8 mouse cellular contexts compared by ENCODE assay signal in the genomic region with DNA sequence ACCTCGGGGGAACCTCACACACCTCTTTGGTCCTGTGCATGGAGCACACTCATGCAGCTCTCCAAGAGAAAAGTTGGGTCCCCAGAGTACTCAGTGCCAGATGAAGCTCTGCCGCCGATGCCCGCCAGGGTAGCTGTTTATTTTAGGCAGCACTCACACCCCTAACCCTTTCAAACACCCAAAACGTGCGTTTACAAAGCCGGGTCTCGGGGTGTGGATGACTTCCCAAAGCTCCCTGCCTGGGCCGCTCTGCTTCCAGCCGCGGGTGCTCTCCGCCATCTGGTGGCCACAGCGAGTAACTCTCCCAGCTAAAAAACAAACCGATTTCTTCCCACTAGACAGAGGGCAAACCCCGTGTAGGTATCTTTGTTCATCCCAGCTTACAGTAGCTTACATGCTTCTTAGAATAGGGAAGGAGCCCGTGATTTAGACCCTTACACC. TPM values are rescaled to one million over a fixed set of nuclear protein-coding genes. Genes with fewer than 3 reads are reported as not detected.
DNase-seq lines count a peak whose midpoint lies in the region; ATAC-seq and TF ChIP-seq lines count a peak whose summit lies in the region.

No protein-coding gene starts in this region.

- TF ChIP-seq POLR2A in bone marrow, adult 2 months (IDR thresholded peaks at IDR 0.05; ENCODE audit: borderline replicate concordance, control insufficient read depth, low read depth, low read length), result no peak
- TF ChIP-seq POLR2A in embryonic fibroblast, embryonic 13.5 days (IDR thresholded peaks at IDR 0.05; ENCODE audit: low read depth, low read length), result no peak

- peak overlapping the region; percentile 86 for H3K4me2 ChIP-seq in heart, embryonic 15.5 days
- peak overlapping the region; percentile 54 for H3K4me2 ChIP-seq in kidney, postnatal 0 days (ENCODE audit: low read length)
- H3K4me2 ChIP-seq in liver, embryonic 14.5 days (ENCODE audit: low read depth), result peak overlapping the region; percentile 19; the same call in 1 of the 2 replicates

- H3K4me3 ChIP-seq in E14TG2a.4 (replicated peaks; ENCODE audit: low read length), result peak overlapping the region; percentile 70
- no peak overlapping the region for H3K4me3 ChIP-seq in bone marrow, adult 2 months (replicated peaks; ENCODE audit: control insufficient read depth, low read depth, low read length)
- no peak overlapping the region for H3K4me3 ChIP-seq in embryonic fibroblast, embryonic 13.5 days (ENCODE audit: insufficient read depth, low read length)
- H3K4me3 ChIP-seq in heart, embryonic 15.5 days, result peak overlapping the region; percentile 52
- H3K4me3 ChIP-seq in kidney, postnatal 0 days (replicated peaks; ENCODE audit: low read depth, low read length), result peak overlapping the region; percentile 32; the same call in 1 of the 2 replicates
- no peak overlapping the region for H3K4me3 ChIP-seq in liver, embryonic 14.5 days (ENCODE audit: insufficient read depth in 1 of 2, low read depth in 2 of 2, low read length in 2 of 2)

- H3K27me3 ChIP-seq in E14TG2a.4 (ENCODE audit: insufficient read depth, low read length), result peaks cover 61% of the 10 kb centered on the region
- H3K27me3 ChIP-seq in heart, embryonic 15.5 days, result peaks cover 45% of the 10 kb centered on the region
- peaks cover 32% of the 10 kb centered on the region for H3K27me3 ChIP-seq in kidney, postnatal 0 days (ENCODE audit: insufficient read depth, low read length)
- peaks cover 55% of the 10 kb centered on the region for H3K27me3 ChIP-seq in liver, embryonic 14.5 days (ENCODE audit: control insufficient read depth, insufficient read depth, low read length)

- peaks cover 38% of the 10 kb centered on the region for H3K4me1 ChIP-seq in E14TG2a.4 (replicated peaks; ENCODE audit: low read depth, low read length)
- H3K4me1 ChIP-seq in bone marrow, adult 2 months (ENCODE audit: control insufficient read depth, insufficient read depth, low read length), result no peaks in the 10 kb centered on the region
- H3K4me1 ChIP-seq in embryonic fibroblast, embryonic 13.5 days (ENCODE audit: control insufficient read depth, insufficient read depth, low read length), result no peaks in the 10 kb centered on the region
- peaks cover 26% of the 10 kb centered on the region for H3K4me1 ChIP-seq in heart, embryonic 15.5 days (replicated peaks)
- H3K4me1 ChIP-seq in kidney, postnatal 0 days (replicated peaks; ENCODE audit: insufficient read depth, low read length), result peaks cover 10% of the 10 kb centered on the region
- no peaks in the 10 kb centered on the region for H3K4me1 ChIP-seq in liver, embryonic 14.5 days (replicated peaks; ENCODE audit: control insufficient read depth in 2 of 2, insufficient read depth in 2 of 2, low read length in 1 of 2)

- 0 out of 2 replicates have a peak overlapping the region, but pooled peaks have one; percentile 32 for H3K9ac ChIP-seq in heart, embryonic 15.5 days
- H3K9ac ChIP-seq in kidney, postnatal 0 days (ENCODE audit: low read depth, low read length), result no peak overlapping the region
- H3K9ac ChIP-seq in liver, embryonic 14.5 days (replicated peaks), result no peak overlapping the region

- peak; percentile 58; the same call in 1 of the 2 replicates for ATAC-seq in heart, embryonic 15.5 days (replicated peaks; ENCODE audit: insufficient number of reproducible peaks, insufficient read depth, low FRiP score, low read depth)
- peak; percentile 60; the same call in 1 of the 2 replicates for ATAC-seq in kidney, postnatal 0 days (replicated peaks; ENCODE audit: low FRiP score, low read depth)
- peak; percentile 67 for ATAC-seq in liver, embryonic 14.5 days (ENCODE audit: insufficient read depth)

- no peak for TF ChIP-seq EP300 in liver, embryonic 14.5 days (IDR thresholded peaks at IDR 0.05; ENCODE audit: low read depth)

- peak; percentile 82 for TF ChIP-seq CTCF in E14TG2a.4 (conservative IDR thresholded peaks at IDR 0.05; ENCODE audit: low read length)
- peak; percentile 78 for TF ChIP-seq CTCF in bone marrow, adult 2 months (IDR thresholded peaks at IDR 0.05; ENCODE audit: control insufficient read depth, insufficient read depth, low read length)
- TF ChIP-seq CTCF in embryonic fibroblast, embryonic 13.5 days (IDR thresholded peaks at IDR 0.05; ENCODE audit: borderline replicate concordance, insufficient read depth, low read length), result peak; percentile 70
- peak; percentile 97 for TF ChIP-seq CTCF in kidney, postnatal 0 days (IDR thresholded peaks at IDR 0.05; ENCODE audit: low read depth)
- TF ChIP-seq CTCF in liver, embryonic 14.5 days (IDR thresholded peaks at IDR 0.05; ENCODE audit: low read depth), result peak; percentile 87

- peak; percentile 92 for DNase-seq in kidney, postnatal 0 days (ENCODE audit: low spot score)
- no peak for DNase-seq in liver, embryonic 14.5 days (ENCODE audit: low read depth in 3 of 3, low spot score in 3 of 3)
- DNase-seq in natural killer cell, adult 2 months (ENCODE audit: low spot score in 2 of 2), result peak; percentile 74 to 75
- peak; percentile 40 to 46 for DNase-seq in thymus, adult 18-20 months

- WGBS in bone marrow, adult 2 months, result under 1% methylated on average over 16 of the region's 16 CpGs
- under 1% methylated on average over 16 of the region's 16 CpGs for WGBS in heart, embryonic 15.5 days
- under 1% methylated on average over 16 of the region's 16 CpGs for WGBS in kidney, postnatal 0 days
- WGBS in liver, embryonic 14.5 days (ENCODE audit: insufficient replicate concordance), result under 1% methylated on average over 16 of the region's 16 CpGs

- no peaks in the 10 kb centered on the region for H3K9me3 ChIP-seq in E14TG2a.4 (ENCODE audit: low read length)
- H3K9me3 ChIP-seq in heart, embryonic 15.5 days (replicated peaks), result no peaks in the 10 kb centered on the region
- no peaks in the 10 kb centered on the region for H3K9me3 ChIP-seq in kidney, postnatal 0 days (replicated peaks; ENCODE audit: low read length)
- H3K9me3 ChIP-seq in liver, embryonic 14.5 days (ENCODE audit: control insufficient read depth, low read length), result no peaks in the 10 kb centered on the region

- H3K36me3 ChIP-seq in E14TG2a.4 (ENCODE audit: insufficient read depth, low read length), result peaks cover 4% of the 10 kb centered on the region; the same call in 1 of the 2 replicates
- no peaks in the 10 kb centered on the region for H3K36me3 ChIP-seq in heart, embryonic 15.5 days
- no peaks in the 10 kb centered on the region for H3K36me3 ChIP-seq in kidney, postnatal 0 days (ENCODE audit: insufficient read depth, low read length)
- no peaks in the 10 kb centered on the region for H3K36me3 ChIP-seq in liver, embryonic 14.5 days (replicated peaks; ENCODE audit: control insufficient read depth, insufficient read depth, low read depth)

- no peak overlapping the region for H3K27ac ChIP-seq in bone marrow, adult 2 months (ENCODE audit: control insufficient read depth, insufficient read depth, low read depth, low read length, poor library complexity)
- H3K27ac ChIP-seq in embryonic fibroblast, embryonic 13.5 days (ENCODE audit: insufficient read depth, low read length), result no peak overlapping the region
- no peak overlapping the region for H3K27ac ChIP-seq in heart, embryonic 15.5 days
- no peak overlapping the region for H3K27ac ChIP-seq in kidney, postnatal 0 days
- no peak overlapping the region for H3K27ac ChIP-seq in liver, embryonic 14.5 days

RNA-seq across cellular contexts. Expression of a gene that starts 11.6 kb away (rescaled TPM):
- polyA plus RNA-seq in bone marrow, adult 2 months (2011; ENCODE audit: insufficient read depth, insufficient read length, low replicate concordance, missing spikeins), result 0.49 and 0.85 TPM in 2 replicates
- polyA plus RNA-seq in embryonic fibroblast, embryonic 13.5 days (2011; ENCODE audit: insufficient read length, low read depth, missing spikeins), result not detected in 2 replicates
- 0.08 and 0.18 TPM in 2 replicates for polyA plus RNA-seq in heart, embryonic 15.5 days (2015; fragmentation: Nextera tagmentation; extraction: Ambion mirVana)
- polyA plus RNA-seq in kidney, postnatal 0 days (2015; fragmentation: Nextera tagmentation; extraction: Ambion mirVana), result 0.08 TPM in 1 of 2 replicates, not detected in the other
- 0.05 TPM in 1 of 2 replicates, not detected in the other for polyA plus RNA-seq in liver, embryonic 14.5 days (2012; rRNA removed)
- 0.04 and 0.09 TPM in 2 replicates for polyA plus RNA-seq in liver, embryonic 14.5 days (2014; fragmentation: Nextera tagmentation; extraction: Ambion mirVana)

RNA-seq across cellular contexts. Expression of a gene that starts 16.5 kb away (rescaled TPM):
- 26.7 and 47.1 TPM in 2 replicates for polyA plus RNA-seq in bone marrow, adult 2 months (2011; ENCODE audit: insufficient read depth, insufficient read length, low replicate concordance, missing spikeins)
- 85.1 and 111 TPM in 2 replicates for polyA plus RNA-seq in embryonic fibroblast, embryonic 13.5 days (2011; ENCODE audit: insufficient read length, low read depth, missing spikeins)
- 46.1 and 52.6 TPM in 2 replicates for polyA plus RNA-seq in heart, embryonic 15.5 days (2015; fragmentation: Nextera tagmentation; extraction: Ambion mirVana)
- 38.9 and 46.5 TPM in 2 replicates for polyA plus RNA-seq in kidney, postnatal 0 days (2015; fragmentation: Nextera tagmentation; extraction: Ambion mirVana)
- polyA plus RNA-seq in liver, embryonic 14.5 days (2012; rRNA removed), result 6.9 and 13.2 TPM in 2 replicates
- polyA plus RNA-seq in liver, embryonic 14.5 days (2014; fragmentation: Nextera tagmentation; extraction: Ambion mirVana), result 10.6 and 11.6 TPM in 2 replicates

Comparison
In these comparisons a context has a peak if more than half of its experiments do, and no peak if none do; other contexts are left out.
1. H3K4me3 ChIP-seq: peak in E14TG2a.4 (single experiment), heart, embryonic 15.5 days (single experiment) and kidney, postnatal 0 days (single experiment); none in bone marrow, adult 2 months (single experiment), embryonic fibroblast, embryonic 13.5 days (single experiment) and liver, embryonic 14.5 days (0 of 2).
2. H3K4me2 ChIP-seq: peak in every context shown above with its lines; median percentile 86 in heart, embryonic 15.5 days; 54 in kidney, postnatal 0 days; 19 in liver, embryonic 14.5 days.
3. DNase-seq: peak in kidney, postnatal 0 days (single experiment), natural killer cell, adult 2 months (2 of 2) and thymus, adult 18-20 months (2 of 2); none in liver, embryonic 14.5 days (0 of 3).
4. Peak in every context shown above with its lines, with median percentiles within 50 percentile points of each other: CTCF ChIP-seq and ATAC-seq.